Mouse (Mus musculus) adrenal gland, adult 18-20 months (tissue): ENCODE results near the gene Gm20815. TPM values are rescaled to one million over a fixed set of nuclear protein-coding genes. Genes with fewer than 3 reads are reported as not detected.
"Not testable (repeated sequence)": the region's sequence is repeated elsewhere in the genome, so short reads cannot be mapped to it uniquely, and the experiment has no call there.

Source experiments
- DNase-seq, 2 experiments: peaks; one replicate each; pipeline ENCODE4 v3.0.0; 2021 to 2022; ENCODE audit warnings: low spot score in 2 of 2
- long read RNA-seq, 2 experiments: library from polyadenylated mRNA; stranded (forward); transcript quantifications; one replicate each; pipeline ENCODE4 v2.0.0; 2021
- total RNA-seq, 2 experiments: library from RNA; stranded (reverse); gene quantifications; 1 replicate in 1 of 2; 2 replicates in 1 of 2; pipeline ENCODE4 v1.2.3; 2021

The Gm20815 gene
- not detected for total RNA-seq
- long read RNA-seq, experiment 1 = 0 reads
- long read RNA-seq, experiment 2 = 0 reads

DNA sequence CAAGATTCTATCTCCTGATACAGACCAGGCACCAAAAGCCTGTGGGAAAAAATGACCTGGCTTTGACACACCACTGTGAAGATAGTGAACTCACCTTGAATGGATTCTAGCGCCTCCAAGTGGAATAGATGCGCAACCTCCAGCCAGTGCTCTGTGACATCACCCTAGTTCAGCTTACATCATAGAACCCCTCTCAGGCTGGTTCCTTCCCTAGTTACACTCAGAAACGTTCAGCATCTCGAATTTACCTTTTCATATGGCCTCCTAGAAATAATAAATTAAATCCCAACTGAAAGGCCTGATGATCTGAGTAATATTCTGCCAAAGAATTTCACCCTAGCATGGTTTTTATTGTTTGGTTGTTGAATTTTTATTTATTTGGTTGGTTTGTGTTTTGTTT lies at the start of gene Gm20815:
Gm20815 (minus strand) TSS at position 101 of the 400 bp plus-strand sequence.
- not testable (repeated sequence) for DNase-seq
